Mouse (Mus musculus) erythroblast, embryonic 14.5 days (primary cell): Measurements from ENCODE around the gene Ddx20. TPM values are rescaled to one million over a fixed set of nuclear protein-coding genes. Genes with fewer than 3 reads are reported as not detected.

ENCODE experiments used
- H3K27me3 ChIP-seq: 2 replicates; pipeline ENCODE4 v1.6.1; 2012; ENCODE audit warnings: inconsistent platforms; ENCODE audit not compliant: control insufficient read depth
- H3K36me3 ChIP-seq: 2 replicates; pipeline ENCODE4 v1.6.1; 2012; ENCODE audit warnings: mild to moderate bottlenecking, inconsistent platforms; ENCODE audit not compliant: control insufficient read depth
- H3K4me1 ChIP-seq: 2 replicates; pipeline ENCODE4 v1.6.1; 2012; ENCODE audit warnings: inconsistent platforms; ENCODE audit not compliant: control insufficient read depth
- H3K4me3 ChIP-seq: replicated peaks from 2 replicates; pipeline ENCODE3; 2012; ENCODE audit warnings: moderate library complexity, mild to moderate bottlenecking, inconsistent platforms
- H3K9me3 ChIP-seq: 2 replicates; pipeline ENCODE4 v1.6.1; 2012; ENCODE audit warnings: low read length, inconsistent platforms, mixed read lengths; ENCODE audit not compliant: control insufficient read depth
- GATA1 ChIP-seq: IDR thresholded peaks from 2 replicates; pipeline ENCODE4 v1.6.1; 2012; ENCODE audit warnings: low read length, inconsistent platforms, mixed read lengths
- TAL1 ChIP-seq: IDR thresholded peaks from 3 replicates; pipeline ENCODE4 v1.6.1; 2012; ENCODE audit warnings: low read length, inconsistent platforms, mixed read lengths
- polyA plus RNA-seq: library from polyadenylated mRNA; stranded (reverse); fragments of >175 nt; gene quantifications from 2 replicates; pipeline ENCODE4 v1.2.3, GENCODE M21; 2012

Gene Ddx20
- polyA plus RNA-seq, 1 experiment, result 0.36 TPM

- Histone ChIP-seq H3K36me3 (peaks cover 46% of the 10 kb centered on the region), H3K9me3 (no peaks in the 10 kb centered on the region), H3K27me3 (no peaks in the 10 kb centered on the region; the same call in 1 of the 2 replicates), H3K4me1 (no peaks in the 10 kb centered on the region), H3K4me3 (no peak overlapping the region)
- TF ChIP-seq TAL1 (no peak), GATA1 (no peak)
These were observed 11.4 kb downstream of the Ddx20 start for GRCm38 (mm10) chr3:105675932-105676331.

- Histone ChIP-seq H3K27me3 (peaks cover 5% of the 10 kb centered on the region; the same call in 1 of the 2 replicates), H3K36me3 (peaks cover 34% of the 10 kb centered on the region), H3K4me3 (no peak overlapping the region), H3K4me1 (no peaks in the 10 kb centered on the region), H3K9me3 (no peaks in the 10 kb centered on the region)
- no peak for TF ChIP-seq GATA1
- TF ChIP-seq TAL1, result no peak
These were observed 12.7 kb downstream of the Ddx20 start for GRCm38 (mm10) chr3:105674595-105675218.

GRCm38 (mm10) chr3:105670801-105671200 is 16.6 kb downstream of the Ddx20 start:
- peaks cover 16% of the 10 kb centered on the region for H3K27me3 ChIP-seq
- peaks cover 3% of the 10 kb centered on the region for H3K4me1 ChIP-seq
- H3K4me3 ChIP-seq, result no peak overlapping the region
- TF ChIP-seq GATA1, result no peak
- no peak for TF ChIP-seq TAL1
- H3K9me3 ChIP-seq, result no peaks in the 10 kb centered on the region
- peaks cover under 1% of the 10 kb centered on the region for H3K36me3 ChIP-seq

- Histone ChIP-seq H3K27me3 (peaks cover 16% of the 10 kb centered on the region), H3K4me1 (peaks cover 13% of the 10 kb centered on the region), H3K9me3 (no peaks in the 10 kb centered on the region), H3K4me3 (no peak overlapping the region), H3K36me3 (no peaks in the 10 kb centered on the region)
- TF ChIP-seq GATA1 (no peak), TAL1 (no peak)
These were observed 17.6 kb downstream of the Ddx20 start for GRCm38 (mm10) chr3:105669776-105670175.

GRCm38 (mm10) chr3:105668161-105668560 is 19.2 kb downstream of the Ddx20 start:
- Histone ChIP-seq H3K4me1 (peaks cover 19% of the 10 kb centered on the region), H3K4me3 (no peak overlapping the region), H3K36me3 (no peaks in the 10 kb centered on the region), H3K27me3 (peaks cover 16% of the 10 kb centered on the region), H3K9me3 (no peaks in the 10 kb centered on the region)
- TF ChIP-seq TAL1 (no peak), GATA1 (no peak)

- peaks cover 19% of the 10 kb centered on the region for H3K4me1 ChIP-seq
- TF ChIP-seq TAL1, result no peak
- no peak for TF ChIP-seq GATA1
- no peak overlapping the region for H3K4me3 ChIP-seq
- H3K36me3 ChIP-seq, result no peaks in the 10 kb centered on the region
- H3K27me3 ChIP-seq, result peaks cover 16% of the 10 kb centered on the region
- H3K9me3 ChIP-seq, result no peaks in the 10 kb centered on the region
These were observed 20.3 kb downstream of the Ddx20 start for GRCm38 (mm10) chr3:105666996-105667523.

- peaks cover 19% of the 10 kb centered on the region for H3K4me1 ChIP-seq
- H3K36me3 ChIP-seq, result no peaks in the 10 kb centered on the region
- peaks cover 13% of the 10 kb centered on the region for H3K27me3 ChIP-seq
- H3K9me3 ChIP-seq, result no peaks in the 10 kb centered on the region
- no peak overlapping the region for H3K4me3 ChIP-seq
- TF ChIP-seq GATA1 (no peak), TAL1 (no peak)
These were observed 22.1 kb downstream of the Ddx20 start for GRCm38 (mm10) chr3:105665105-105665765.

GRCm38 (mm10) chr3:105663043-105663442 is 24.3 kb downstream of the Ddx20 start:
- Histone ChIP-seq H3K27me3 (peaks cover 6% of the 10 kb centered on the region), H3K4me3 (no peak overlapping the region), H3K4me1 (peaks cover 19% of the 10 kb centered on the region), H3K9me3 (no peaks in the 10 kb centered on the region), H3K36me3 (no peaks in the 10 kb centered on the region)
- TF ChIP-seq GATA1, result no peak
- no peak for TF ChIP-seq TAL1

- Histone ChIP-seq H3K4me3 (no peak overlapping the region), H3K36me3 (no peaks in the 10 kb centered on the region)
- TF ChIP-seq TAL1 (no peak), GATA1 (no peak)
These were observed 26.8 kb downstream of the Ddx20 start for GRCm38 (mm10) chr3:105660530-105660929.

GRCm38 (mm10) chr3:105655031-105655585 is 32.3 kb downstream of the Ddx20 start:
- H3K9me3 ChIP-seq, result no peaks in the 10 kb centered on the region
- H3K4me3 ChIP-seq, result no peak overlapping the region
- H3K27me3 ChIP-seq, result no peaks in the 10 kb centered on the region
- no peaks in the 10 kb centered on the region for H3K36me3 ChIP-seq
- H3K4me1 ChIP-seq, result no peaks in the 10 kb centered on the region
- no peak for TF ChIP-seq GATA1
- TF ChIP-seq TAL1, result no peak

More at GRCm38 (mm10) chr3:105660530-105660929, 26.8 kb downstream of the Ddx20 start:
- Histone ChIP-seq H3K27me3 (no peaks in the 10 kb centered on the region), H3K4me1 (peaks cover 14% of the 10 kb centered on the region), H3K9me3 (no peaks in the 10 kb centered on the region)
